Mouse (Mus musculus) liver, postnatal 0 days (tissue): ENCODE data around the gene Serpina9.

Source experiments
- CTCF ChIP-seq: sonication (generic); IDR thresholded peaks from 2 replicates; pipeline ENCODE4 v1.5.1; 2016; ENCODE audit warnings: antibody characterized with exemption, low read depth
- EP300 ChIP-seq: IDR thresholded peaks from 2 replicates; pipeline ENCODE4 v1.6.1; 2016; ENCODE audit warnings: antibody characterized with exemption, low read depth, mild to moderate bottlenecking

GRCm38 (mm10) chr12:103978294-103978693 lies 35.3 kb downstream of the Serpina9 start:
- TF ChIP-seq CTCF (no peak), EP300 (no peak)
